Comparison of ENCODE assay signal across 27 mouse cellular contexts in genomic region chr7:143991160-143991559, GRCm38 (mm10). TPM values are rescaled to one million over a fixed set of nuclear protein-coding genes. Genes with fewer than 3 reads are reported as not detected.
A peak's percentile ranks its signal among the peaks of the same experiment; 100 is the strongest.
DNase-seq lines count a peak whose midpoint lies in the region; ATAC-seq and TF ChIP-seq lines count a peak whose summit lies in the region.
"Had no signal": no experiment of that assay in that cellular context is flagged by ENCODE, and none has a peak within 500 bp of the region (broad histone marks: within the 10 kb centered on the region; RNA-seq: fewer than 3 reads in every experiment).

No protein-coding gene starts in this region.

- DNase-seq in hindbrain, postnatal 0 days (ENCODE audit: low spot score) = no peak
- DNase-seq in liver, adult 2 months (ENCODE audit: extremely low read depth, low read depth, low spot score) = no peak
- no peak for DNase-seq in liver
- no peak for DNase-seq in midbrain, postnatal 0 days (ENCODE audit: low spot score)
- no peak for DNase-seq in cerebellum, adult 11 months
- DNase-seq: B cell, adult 2 months; cerebellum, adult 8-10 months; cerebellum, postnatal 36 days; gastrocnemius, postnatal 14 days; heart, postnatal 36 days; kidney, adult 8-10 months; lung, postnatal 14 days; right cerebral cortex, adult 18-20 months had no signal

- no peak overlapping the region for H3K4me3 ChIP-seq in hindbrain, postnatal 0 days (ENCODE audit: low read length)
- H3K4me3 ChIP-seq in hindbrain, embryonic 13.5 days = no peak overlapping the region
- no peak overlapping the region for H3K4me3 ChIP-seq in liver, adult 2 months (ENCODE audit: insufficient read depth, low read depth, low read length)
- H3K4me3 ChIP-seq in midbrain, postnatal 0 days (ENCODE audit: low read depth, low read length) = no peak overlapping the region
- no peak overlapping the region for H3K4me3 ChIP-seq in midbrain, embryonic 15.5 days
- H3K4me3 ChIP-seq in small intestine, adult 2 months (ENCODE audit: low read depth, low read length) = no peak overlapping the region
- H3K4me3 ChIP-seq: forebrain, embryonic 13.5 days; heart, embryonic 10.5 days; heart, embryonic 15.5 days; hindbrain, embryonic 12.5 days; limb, embryonic 13.5 days; midbrain, embryonic 10.5 days; myocyte; neural tube, embryonic 12.5 days had no signal

- H3K9ac ChIP-seq in hindbrain, postnatal 0 days (replicated peaks; ENCODE audit: low read length) = no peak overlapping the region
- H3K9ac ChIP-seq in hindbrain, embryonic 13.5 days = no peak overlapping the region
- no peak overlapping the region for H3K9ac ChIP-seq in liver, adult 2 months (ENCODE audit: low read depth, low read length)
- no peak overlapping the region for H3K9ac ChIP-seq in midbrain, postnatal 0 days (replicated peaks; ENCODE audit: low read length, poor library complexity, severe bottlenecking)
- H3K9ac ChIP-seq in midbrain, embryonic 15.5 days = no peak overlapping the region
- H3K9ac ChIP-seq: forebrain, embryonic 13.5 days; heart, embryonic 15.5 days; hindbrain, embryonic 12.5 days; limb, embryonic 13.5 days; neural tube, embryonic 12.5 days had no signal

- no peak for TF ChIP-seq POLR2A in liver, adult 2 months (IDR thresholded peaks at IDR 0.05; ENCODE audit: extremely low read depth, insufficient read depth, low read length)
- no peak for TF ChIP-seq POLR2A in small intestine, adult 2 months (IDR thresholded peaks at IDR 0.05; ENCODE audit: low read depth, low read length)

- no peak overlapping the region for H3K27ac ChIP-seq in hindbrain, postnatal 0 days
- H3K27ac ChIP-seq in hindbrain, embryonic 13.5 days = no peak overlapping the region
- no peak overlapping the region for H3K27ac ChIP-seq in liver, adult 2 months (replicated peaks; ENCODE audit: insufficient read depth, low read depth, low read length)
- H3K27ac ChIP-seq in midbrain, postnatal 0 days (ENCODE audit: low read depth, low read length) = no peak overlapping the region
- no peak overlapping the region for H3K27ac ChIP-seq in midbrain, embryonic 15.5 days
- no peak overlapping the region for H3K27ac ChIP-seq in small intestine, adult 2 months (ENCODE audit: insufficient read depth, low read depth, low read length)
- H3K27ac ChIP-seq: forebrain, embryonic 13.5 days; heart, embryonic 10.5 days; heart, embryonic 15.5 days; hindbrain, embryonic 12.5 days; limb, embryonic 13.5 days; midbrain, embryonic 10.5 days; neural tube, embryonic 12.5 days had no signal

- no peaks in the 10 kb centered on the region for H3K9me3 ChIP-seq in hindbrain, postnatal 0 days (ENCODE audit: low read length)
- H3K9me3 ChIP-seq in hindbrain, embryonic 13.5 days = no peaks in the 10 kb centered on the region
- no peaks in the 10 kb centered on the region for H3K9me3 ChIP-seq in midbrain, postnatal 0 days (ENCODE audit: low read length)
- no peaks in the 10 kb centered on the region for H3K9me3 ChIP-seq in midbrain, embryonic 15.5 days
- H3K9me3 ChIP-seq: heart, embryonic 10.5 days; heart, embryonic 15.5 days; limb, embryonic 13.5 days; midbrain, embryonic 10.5 days; neural tube, embryonic 12.5 days had no signal

- peaks cover 30% of the 10 kb centered on the region; the same call in 1 of the 2 replicates for H3K79me2 ChIP-seq in liver, adult 2 months (ENCODE audit: control insufficient read depth, insufficient read depth, low read length)

- no peak overlapping the region for H3K4me2 ChIP-seq in hindbrain, postnatal 0 days (ENCODE audit: low read depth, low read length)
- H3K4me2 ChIP-seq in hindbrain, embryonic 13.5 days = no peak overlapping the region
- no peak overlapping the region for H3K4me2 ChIP-seq in midbrain, postnatal 0 days (ENCODE audit: low read depth, low read length, poor library complexity, severe bottlenecking)
- no peak overlapping the region for H3K4me2 ChIP-seq in midbrain, embryonic 15.5 days
- H3K4me2 ChIP-seq: forebrain, embryonic 13.5 days; heart, embryonic 15.5 days; hindbrain, embryonic 12.5 days; limb, embryonic 13.5 days; neural tube, embryonic 12.5 days had no signal

- TF ChIP-seq CTCF in hindbrain, postnatal 0 days (IDR thresholded peaks at IDR 0.05; ENCODE audit: low read depth) = peak; percentile 16; the same call in 1 of the 2 replicates
- peak; percentile 24; the same call in 1 of the 2 replicates for TF ChIP-seq CTCF in liver, adult 2 months (IDR thresholded peaks at IDR 0.05; ENCODE audit: low read depth, low read length)
- TF ChIP-seq CTCF in midbrain, postnatal 0 days (IDR thresholded peaks at IDR 0.05) = peak; percentile 18
- TF ChIP-seq CTCF in small intestine, adult 2 months (IDR thresholded peaks at IDR 0.05; ENCODE audit: extremely low read depth, insufficient read length, insufficient replicate concordance, low read depth, low read length) = peak; percentile 22; the same call in 1 of the 2 replicates

- ATAC-seq in hindbrain, postnatal 0 days = no peak
- no peak for ATAC-seq in hindbrain, embryonic 13.5 days (ENCODE audit: low FRiP score)
- no peak for ATAC-seq in midbrain, postnatal 0 days (ENCODE audit: low FRiP score)
- no peak for ATAC-seq in midbrain, embryonic 15.5 days (replicated peaks)
- ATAC-seq: forebrain, embryonic 13.5 days; midbrain, embryonic 16.5 days had no signal

- H3K36me3 ChIP-seq in hindbrain, postnatal 0 days (ENCODE audit: insufficient read depth, low read length) = no peaks in the 10 kb centered on the region
- H3K36me3 ChIP-seq in hindbrain, embryonic 13.5 days = no peaks in the 10 kb centered on the region
- H3K36me3 ChIP-seq in liver, adult 2 months (ENCODE audit: control insufficient read depth, insufficient read depth, low read length) = no peaks in the 10 kb centered on the region
- H3K36me3 ChIP-seq in midbrain, postnatal 0 days (ENCODE audit: insufficient read depth, low read length) = no peaks in the 10 kb centered on the region
- H3K36me3 ChIP-seq in midbrain, embryonic 15.5 days (replicated peaks) = no peaks in the 10 kb centered on the region
- H3K36me3 ChIP-seq in small intestine, adult 2 months (ENCODE audit: control insufficient read depth, insufficient read depth, low read length) = no peaks in the 10 kb centered on the region
- H3K36me3 ChIP-seq: heart, embryonic 10.5 days; heart, embryonic 15.5 days; hindbrain, embryonic 12.5 days; limb, embryonic 13.5 days; midbrain, embryonic 10.5 days; neural tube, embryonic 12.5 days had no signal

- no peaks in the 10 kb centered on the region for H3K4me1 ChIP-seq in hindbrain, postnatal 0 days (ENCODE audit: insufficient read depth, low read length)
- no peaks in the 10 kb centered on the region for H3K4me1 ChIP-seq in hindbrain, embryonic 13.5 days (replicated peaks)
- H3K4me1 ChIP-seq in liver, adult 2 months (ENCODE audit: control insufficient read depth, insufficient read depth, low read length) = peaks cover 9% of the 10 kb centered on the region
- no peaks in the 10 kb centered on the region for H3K4me1 ChIP-seq in midbrain, postnatal 0 days (ENCODE audit: insufficient read depth, low read length)
- no peaks in the 10 kb centered on the region for H3K4me1 ChIP-seq in midbrain, embryonic 15.5 days
- no peaks in the 10 kb centered on the region for H3K4me1 ChIP-seq in small intestine, adult 2 months (ENCODE audit: control insufficient read depth, insufficient read depth, insufficient read length, low read length)
- H3K4me1 ChIP-seq: forebrain, embryonic 13.5 days; heart, embryonic 10.5 days; heart, embryonic 15.5 days; hindbrain, embryonic 12.5 days; limb, embryonic 13.5 days; midbrain, embryonic 10.5 days; neural tube, embryonic 12.5 days had no signal

- H3K27me3 ChIP-seq in hindbrain, postnatal 0 days (ENCODE audit: insufficient read depth, low read length) = no peaks in the 10 kb centered on the region
- H3K27me3 ChIP-seq in hindbrain, embryonic 13.5 days = no peaks in the 10 kb centered on the region
- H3K27me3 ChIP-seq in liver, adult 2 months (ENCODE audit: control insufficient read depth, insufficient read depth, low read length) = no peaks in the 10 kb centered on the region
- H3K27me3 ChIP-seq in midbrain, postnatal 0 days (ENCODE audit: insufficient read depth, low read length) = no peaks in the 10 kb centered on the region
- no peaks in the 10 kb centered on the region for H3K27me3 ChIP-seq in midbrain, embryonic 15.5 days (replicated peaks)
- no peaks in the 10 kb centered on the region for H3K27me3 ChIP-seq in small intestine, adult 2 months (ENCODE audit: control insufficient read depth, insufficient read depth, low read length)
- H3K27me3 ChIP-seq: forebrain, embryonic 13.5 days; heart, embryonic 15.5 days; hindbrain, embryonic 12.5 days; limb, embryonic 13.5 days; neural tube, embryonic 12.5 days had no signal

RNA-seq across cellular contexts. Expression of gene Shank2, which starts 10.6 kb away (rescaled TPM):
- 28.0 and 30.0 TPM in 2 replicates for total RNA-seq in hindbrain, postnatal 0 days (2014; rRNA removed)
- 8.4 and 8.5 TPM in 2 replicates for polyA plus RNA-seq in hindbrain, postnatal 0 days (2015; fragmentation: Nextera tagmentation; extraction: Ambion mirVana)
- 6.5 and 6.8 TPM in 2 replicates for polyA plus RNA-seq in hindbrain, embryonic 13.5 days (2015; fragmentation: Nextera tagmentation; extraction: Ambion mirVana)
- 4.1 and 6.4 TPM in 2 replicates for total RNA-seq in liver, adult 2 months (2014; rRNA removed)
- 4.5 and 6.6 TPM in 2 replicates for polyA plus RNA-seq in liver, adult 2 months (2012; rRNA removed)
- 32.5 and 32.6 TPM in 2 replicates for total RNA-seq in midbrain, postnatal 0 days (2014; rRNA removed)
- polyA plus RNA-seq in midbrain, postnatal 0 days (2015; fragmentation: Nextera tagmentation; extraction: Ambion mirVana) = 7.7 and 9.3 TPM in 2 replicates
- polyA plus RNA-seq in midbrain, embryonic 15.5 days (2015; fragmentation: Nextera tagmentation; extraction: Ambion mirVana) = 8.8 and 10.5 TPM in 2 replicates
- polyA plus RNA-seq in small intestine, adult 2 months (2012; rRNA removed) = 2.1 and 2.4 TPM in 2 replicates
- total RNA-seq: granulocyte monocyte progenitor cell, adult 5-6 weeks; megakaryocyte progenitor cell, adult 5-6 weeks had no signal
